Mouse (Mus musculus) embryonic fibroblast, embryonic 13.5 days (primary cell): ENCODE data around the gene Rpn1.
A peak's percentile ranks its signal among the peaks of the same experiment; 100 is the strongest.

Source experiments
- CTCF ChIP-seq: IDR thresholded peaks from 2 replicates; pipeline ENCODE4 v1.5.1; 2011; ENCODE audit warnings: mild to moderate bottlenecking, control low read depth, low read length, moderate library complexity, borderline replicate concordance; ENCODE audit not compliant: insufficient read depth
- POLR2A ChIP-seq: IDR thresholded peaks from 2 replicates; pipeline ENCODE4 v1.6.1; 2011; ENCODE audit warnings: low read depth, mild to moderate bottlenecking, control low read depth, low read length, moderate library complexity

- TF ChIP-seq CTCF (no peak), POLR2A (peak; percentile 86)
Observed at GRCm38 (mm10) chr6:88044577-88045405, 39.5 kb upstream of the Rpn1 start, which contains the start of gene Rab7.
